Mouse (Mus musculus): ENCODE results near the gene Tbl2. TPM values are rescaled to one million over a fixed set of nuclear protein-coding genes. Genes with fewer than 3 reads are reported as not detected.
A peak's percentile ranks its signal among the peaks of the same experiment; 100 is the strongest.

Gene Tbl2
- polyA plus RNA-seq, 1 experiment from 2014 or later: 16.8 TPM

GRCm38 (mm10) chr5:135161221-135161620 lies 11.8 kb downstream of the Tbl2 start:
- 84% methylated on average over 4 of the region's 4 CpGs for WGBS
- peaks cover 48% of the 10 kb centered on the region for H3K36me3 ChIP-seq
- no peaks in the 10 kb centered on the region for H3K27me3 ChIP-seq
- no peak for ATAC-seq (replicated peaks)
- H3K4me3 ChIP-seq: no peak overlapping the region
- no peak overlapping the region for H3K27ac ChIP-seq (replicated peaks)
- H3K9ac ChIP-seq (replicated peaks): no peak overlapping the region
- H3K9me3 ChIP-seq: no peaks in the 10 kb centered on the region
- no peaks in the 10 kb centered on the region for H3K4me1 ChIP-seq
- H3K4me2 ChIP-seq (replicated peaks): no peak overlapping the region

DNA sequence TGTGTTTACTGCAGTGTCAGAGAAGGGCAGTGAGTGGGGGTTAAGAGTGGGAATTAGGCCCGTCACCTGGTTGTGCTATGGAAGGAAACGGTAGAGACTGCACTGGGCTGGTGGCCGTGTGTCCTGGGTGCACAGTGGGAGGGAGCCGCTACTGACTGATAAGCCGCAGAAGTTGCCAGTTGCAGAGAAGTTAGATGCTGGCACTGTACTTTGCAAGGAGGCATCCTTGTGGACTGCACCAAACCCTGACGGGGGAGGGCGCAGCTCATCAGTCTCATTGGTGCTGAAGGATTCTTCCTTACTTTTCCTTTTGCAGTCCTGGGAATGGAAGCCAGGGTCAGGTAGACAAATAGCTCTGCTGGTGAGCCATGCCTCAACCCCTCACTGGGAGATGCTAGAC lies 12.2 kb downstream of the Tbl2 start:
- Histone ChIP-seq H3K4me2 (replicated peaks) (no peak overlapping the region), H3K36me3 (peaks cover 44% of the 10 kb centered on the region), H3K27ac (replicated peaks) (no peak overlapping the region), H3K4me3 (no peak overlapping the region), H3K27me3 (no peaks in the 10 kb centered on the region), H3K9ac (replicated peaks) (no peak overlapping the region), H3K9me3 (no peaks in the 10 kb centered on the region), H3K4me1 (no peaks in the 10 kb centered on the region)
- 85% methylated on average over 7 of the region's 7 CpGs for WGBS
- no peak for ATAC-seq (replicated peaks)

- Histone ChIP-seq H3K27me3 (no peaks in the 10 kb centered on the region), H3K4me1 (no peaks in the 10 kb centered on the region), H3K4me3 (no peak overlapping the region), H3K9ac (replicated peaks) (no peak overlapping the region), H3K36me3 (peaks cover 37% of the 10 kb centered on the region), H3K4me2 (replicated peaks) (no peak overlapping the region), H3K27ac (replicated peaks) (no peak overlapping the region), H3K9me3 (no peaks in the 10 kb centered on the region)
- WGBS: 95% methylated on average over 8 of the region's 8 CpGs
- ATAC-seq (replicated peaks): no peak
Measured at GRCm38 (mm10) chr5:135162361-135162760, 12.9 kb downstream of the Tbl2 start.

- Histone ChIP-seq H3K4me2 (replicated peaks) (no peak overlapping the region), H3K9me3 (no peaks in the 10 kb centered on the region), H3K4me1 (no peaks in the 10 kb centered on the region), H3K4me3 (no peak overlapping the region), H3K27me3 (no peaks in the 10 kb centered on the region), H3K36me3 (peaks cover 34% of the 10 kb centered on the region), H3K27ac (replicated peaks) (no peak overlapping the region), H3K9ac (replicated peaks) (no peak overlapping the region)
- 90% methylated on average over 6 of the region's 6 CpGs for WGBS
- ATAC-seq (replicated peaks): no peak
Measured at GRCm38 (mm10) chr5:135162821-135163220, 13.4 kb downstream of the Tbl2 start.

DNA sequence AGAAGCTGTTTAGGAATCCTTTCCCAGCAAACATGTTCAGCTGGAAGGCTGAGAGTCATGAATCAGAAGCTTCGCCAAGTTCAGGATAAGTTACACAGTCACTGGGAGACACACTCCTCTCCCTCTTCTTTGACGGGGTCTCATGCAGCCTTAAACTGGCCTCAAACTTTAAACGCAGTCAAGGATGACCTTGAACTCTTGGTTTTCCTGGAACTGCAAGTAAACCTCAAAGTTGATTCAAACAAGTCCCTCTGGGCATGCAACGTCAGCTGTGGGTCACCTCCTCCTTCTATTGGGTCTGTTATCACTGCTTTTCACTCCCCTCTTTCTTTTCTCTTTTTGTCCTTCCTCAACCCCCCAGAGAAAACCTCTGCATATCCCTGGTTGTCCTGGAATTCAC lies 17.5 kb downstream of the Tbl2 start:
- Histone ChIP-seq H3K4me2 (replicated peaks) (no peak overlapping the region), H3K27me3 (no peaks in the 10 kb centered on the region), H3K36me3 (peaks cover 6% of the 10 kb centered on the region), H3K9ac (replicated peaks) (no peak overlapping the region), H3K9me3 (no peaks in the 10 kb centered on the region), H3K4me1 (peaks cover 10% of the 10 kb centered on the region), H3K27ac (replicated peaks) (no peak overlapping the region), H3K4me3 (no peak overlapping the region)
- ATAC-seq (replicated peaks): no peak
- 89% methylated on average over 4 of the region's 4 CpGs for WGBS

GRCm38 (mm10) chr5:135167469-135167868 lies 18.0 kb downstream of the Tbl2 start:
- peak overlapping the region; percentile 99; the same call in 1 of the 2 replicates for H3K27ac ChIP-seq (replicated peaks)
- no peak overlapping the region for H3K9ac ChIP-seq (replicated peaks)
- no peak for ATAC-seq (replicated peaks)
- no peaks in the 10 kb centered on the region for H3K9me3 ChIP-seq
- no peaks in the 10 kb centered on the region for H3K27me3 ChIP-seq
- no peak overlapping the region for H3K4me2 ChIP-seq (replicated peaks)
- WGBS: 95% methylated on average over 4 of the region's 4 CpGs
- H3K4me1 ChIP-seq: peaks cover 10% of the 10 kb centered on the region
- peaks cover 11% of the 10 kb centered on the region for H3K36me3 ChIP-seq
- no peak overlapping the region for H3K4me3 ChIP-seq

- ATAC-seq (replicated peaks): peak; percentile 99
Measured at GRCm38 (mm10) chr5:135168063-135169062, 18.9 kb downstream of the Tbl2 start, which contains the start of gene Bcl7b. TSS of gene Bcl7b (plus strand) at chr5:135168283.

GRCm38 (mm10) chr5:135169479-135169878 lies 20.0 kb downstream of the Tbl2 start:
- H3K36me3 ChIP-seq: peaks cover 29% of the 10 kb centered on the region
- peak overlapping the region; percentile 78 for H3K9ac ChIP-seq (replicated peaks)
- H3K9me3 ChIP-seq: no peaks in the 10 kb centered on the region
- H3K4me3 ChIP-seq: peak overlapping the region; percentile 61
- WGBS: 88% methylated on average over 5 of the region's 5 CpGs
- H3K27ac ChIP-seq (replicated peaks): 0 out of 2 replicates have a peak overlapping the region, but pooled peaks have one; percentile 99
- H3K27me3 ChIP-seq: no peaks in the 10 kb centered on the region
- peaks cover 10% of the 10 kb centered on the region for H3K4me1 ChIP-seq
- no peak for ATAC-seq (replicated peaks)
- H3K4me2 ChIP-seq (replicated peaks): peak overlapping the region; percentile 91

More at GRCm38 (mm10) chr5:135168063-135169062, 18.9 kb downstream of the Tbl2 start, which contains the start of gene Bcl7b:
- peak within 1 kb of the TSS; percentile 61 for H3K4me3 ChIP-seq
- H3K27me3 ChIP-seq: no peaks in the 10 kb centered on the region
- H3K36me3 ChIP-seq: peaks cover 20% of the 10 kb centered on the region
- 2% methylated on average over 84 of the region's 95 CpGs for whole genome bisulfite sequencing
- H3K9ac ChIP-seq (replicated peaks): peak within 1 kb of the TSS; percentile 78
- H3K27ac ChIP-seq (replicated peaks): peak within 1 kb of the TSS; percentile 99
- peak within 1 kb of the TSS; percentile 91 for H3K4me2 ChIP-seq (replicated peaks)
- peaks cover 10% of the 10 kb centered on the region for H3K4me1 ChIP-seq
- no peaks in the 10 kb centered on the region for H3K9me3 ChIP-seq

- WGBS: 98% methylated on average over 6 of the region's 6 CpGs
- ATAC-seq (replicated peaks): no peak
- H3K27ac ChIP-seq (replicated peaks): no peak overlapping the region
- H3K27me3 ChIP-seq: no peaks in the 10 kb centered on the region
- no peak overlapping the region for H3K9ac ChIP-seq (replicated peaks)
- no peak overlapping the region for H3K4me2 ChIP-seq (replicated peaks)
- H3K4me3 ChIP-seq: no peak overlapping the region
- peaks cover 10% of the 10 kb centered on the region for H3K4me1 ChIP-seq
- no peaks in the 10 kb centered on the region for H3K9me3 ChIP-seq
- H3K36me3 ChIP-seq: peaks cover 45% of the 10 kb centered on the region
Measured at GRCm38 (mm10) chr5:135171688-135172220, 22.3 kb downstream of the Tbl2 start.

DNA sequence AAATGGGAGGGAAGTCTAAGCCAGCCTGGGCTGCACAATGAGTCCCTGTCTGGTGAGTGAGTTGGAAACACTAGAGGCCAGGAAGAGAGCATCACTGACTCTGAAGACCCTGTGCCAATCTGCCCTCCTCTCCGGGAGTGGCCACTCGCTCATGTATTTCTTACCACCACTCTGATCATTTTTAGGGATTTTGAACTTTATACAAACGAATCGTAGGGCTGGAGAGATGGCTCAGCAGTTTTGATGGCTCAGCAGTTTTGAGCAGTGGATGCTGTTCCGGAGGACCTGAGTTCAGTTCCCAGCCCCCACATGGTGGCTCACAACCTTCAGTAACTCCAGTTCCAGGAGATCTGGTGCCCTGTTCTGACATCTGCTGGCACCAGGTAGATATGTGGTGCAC lies 23.5 kb downstream of the Tbl2 start:
- Histone ChIP-seq H3K4me3 (no peak overlapping the region), H3K4me2 (replicated peaks) (no peak overlapping the region), H3K9ac (replicated peaks) (no peak overlapping the region), H3K4me1 (peaks cover 10% of the 10 kb centered on the region), H3K36me3 (peaks cover 56% of the 10 kb centered on the region), H3K27ac (replicated peaks) (no peak overlapping the region), H3K9me3 (no peaks in the 10 kb centered on the region), H3K27me3 (no peaks in the 10 kb centered on the region)
- ATAC-seq (replicated peaks): no peak
- WGBS: 93% methylated on average over 5 of the region's 5 CpGs

DNA sequence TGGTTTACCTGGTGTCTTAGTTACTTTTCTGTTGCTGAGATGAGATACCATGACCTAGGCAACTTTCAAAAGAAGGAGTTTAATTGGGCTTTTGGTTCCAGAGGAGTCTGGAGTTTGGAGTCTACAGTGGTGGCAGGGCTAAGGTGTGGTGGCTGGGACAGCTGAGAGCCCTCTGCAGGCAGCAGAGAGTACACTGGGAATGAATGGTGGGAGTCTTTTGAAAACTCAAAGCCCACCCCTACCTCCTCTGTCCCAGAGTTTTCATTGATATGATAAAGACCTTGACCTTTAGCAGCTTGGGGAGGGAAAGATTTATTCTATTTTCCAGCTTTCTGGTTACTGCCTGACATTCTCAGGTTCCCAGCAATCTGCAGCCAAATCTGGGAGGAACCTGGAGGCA lies 25.6 kb downstream of the Tbl2 start:
- Histone ChIP-seq H3K9me3 (no peaks in the 10 kb centered on the region), H3K27ac (replicated peaks) (no peak overlapping the region), H3K4me1 (no peaks in the 10 kb centered on the region; the same call in 1 of the 2 replicates), H3K4me3 (no peak overlapping the region), H3K36me3 (peaks cover 75% of the 10 kb centered on the region), H3K27me3 (no peaks in the 10 kb centered on the region), H3K4me2 (replicated peaks) (no peak overlapping the region), H3K9ac (replicated peaks) (no peak overlapping the region)
- no peak for ATAC-seq (replicated peaks)

DNA sequence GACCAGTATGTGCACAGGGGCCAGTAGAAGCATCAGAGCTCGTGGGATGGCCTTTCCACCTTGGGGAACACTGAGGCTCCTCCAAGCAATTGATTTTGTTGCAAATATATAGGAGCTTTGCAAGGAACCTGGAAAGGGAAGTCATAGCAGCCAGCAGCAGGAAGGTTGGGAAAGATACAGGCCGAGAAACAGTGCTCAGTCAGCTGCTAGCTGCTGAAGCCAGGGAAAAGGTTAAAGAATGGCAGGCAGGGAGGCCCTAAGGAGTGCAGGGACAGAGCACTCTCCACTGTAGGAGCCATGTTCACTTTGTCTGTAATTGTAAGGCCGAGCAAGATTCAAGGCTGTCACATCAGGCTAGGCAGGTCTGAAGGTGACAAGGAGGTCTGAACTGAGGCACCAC lies 29.1 kb downstream of the Tbl2 start:
- Histone ChIP-seq H3K4me3 (no peak overlapping the region), H3K9me3 (no peaks in the 10 kb centered on the region), H3K4me1 (no peaks in the 10 kb centered on the region), H3K4me2 (replicated peaks) (no peak overlapping the region), H3K36me3 (peaks cover 81% of the 10 kb centered on the region), H3K9ac (replicated peaks) (no peak overlapping the region), H3K27ac (replicated peaks) (no peak overlapping the region), H3K27me3 (no peaks in the 10 kb centered on the region)
- WGBS: 83% methylated on average over 3 of the region's 3 CpGs
- ATAC-seq (replicated peaks): no peak

Data from forebrain, embryonic 15.5 days (tissue).